Mouse (Mus musculus): ENCODE measurements at regions not wholly inside any gene's neighbourhood (a gene's known extent, or its start where the extent isn't known, plus 50 kb on each side); places are given as distances from the start of the nearest gene placed in this dataset.

DNA sequence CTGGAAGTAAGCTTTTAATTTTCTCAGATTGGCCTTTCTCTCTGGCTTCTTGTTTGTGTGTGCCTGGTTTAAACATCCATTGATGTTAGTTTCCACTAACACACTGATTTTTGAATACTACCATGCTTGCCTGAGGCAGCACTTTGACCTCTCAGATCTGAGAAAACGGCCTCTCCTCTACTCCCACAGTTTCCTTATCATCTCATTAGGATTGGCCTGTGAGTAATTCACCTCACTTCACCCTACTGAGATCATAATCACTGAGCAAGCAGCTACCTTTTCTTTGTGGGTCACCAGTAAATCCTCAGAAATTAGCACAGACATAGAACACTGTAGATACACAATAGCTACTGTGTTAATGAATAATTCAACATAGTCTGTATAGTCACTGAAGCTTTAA lies 74.5 kb upstream of the Far2 start:
- no peak for DNase-seq (ENCODE audit: extremely low read depth)
- Histone ChIP-seq H3K4me3 (replicated peaks in 1 of 3; ENCODE audit: low read depth in 2 of 3, low read length in 2 of 3, poor library complexity in 1 of 3) (no peak overlapping the region), H3K27me3 (replicated peaks) (no peaks in the 10 kb centered on the region), H3K36me3 (replicated peaks in 1 of 2; ENCODE audit: control insufficient read depth in 1 of 2, insufficient read depth in 1 of 2, low read length in 1 of 2) (no peaks in the 10 kb centered on the region), H3K9ac (ENCODE audit: insufficient read depth, low read depth) (no peak overlapping the region), H3K27ac (ENCODE audit: insufficient read depth, low read depth) (no peak overlapping the region), H3K79me2 (replicated peaks; ENCODE audit: control insufficient read depth, extremely low read depth, insufficient read depth, poor library complexity, severe bottlenecking) (no peaks in the 10 kb centered on the region), H3K4me2 (ENCODE audit: insufficient read depth, low read depth, poor library complexity, severe bottlenecking) (no peak overlapping the region), H3K9me3 (replicated peaks; ENCODE audit: low read length) (no peaks in the 10 kb centered on the region), H3K4me1 (ENCODE audit: control insufficient read depth in 1 of 2, insufficient read depth in 2 of 2) (peaks cover 23 to 35% of the 10 kb centered on the region in 2 experiments)
- dilution Hi-C loops (cut with MboI; ENCODE audit: extremely low pct_ligation_motif_present, extremely low pct_unique_long_range_greater_than_20kb, low sequenced_read_pairs) (no loop called here), in situ Hi-C loops (cut with MboI; ENCODE audit: low pct_ligation_motif_present, low pct_unique_long_range_greater_than_20kb, low sequenced_read_pairs) (no loop called here)
- TF ChIP-seq JUN (IDR thresholded peaks at IDR 0.05; ENCODE audit: insufficient read depth, low read depth, low read length) = no peak
- no peak for TF ChIP-seq POLR2AphosphoS2 (IDR thresholded peaks at IDR 0.05; ENCODE audit: low read depth, low read length)
- TF ChIP-seq MXI1 (IDR thresholded peaks at IDR 0.05; ENCODE audit: low read depth, low read length) = no peak
- TF ChIP-seq ZKSCAN1 (IDR thresholded peaks at IDR 0.05; ENCODE audit: borderline replicate concordance, low read depth, low read length) = no peak
- TF ChIP-seq EP300 (IDR thresholded peaks at IDR 0.05; ENCODE audit: low read length) = no peak
- TF ChIP-seq SMC3 (IDR thresholded peaks at IDR 0.05; ENCODE audit: low read depth, low read length) = no peak
- TF ChIP-seq RAD21 (IDR thresholded peaks at IDR 0.05; ENCODE audit: low read depth, low read length) = no peak
- TF ChIP-seq ZC3H11A (IDR thresholded peaks at IDR 0.05; ENCODE audit: low read depth, low read length) = no peak
- no peak for TF ChIP-seq MAX (IDR thresholded peaks at IDR 0.05; ENCODE audit: low read length)
- TF ChIP-seq RCOR1 (conservative IDR thresholded peaks at IDR 0.05; ENCODE audit: low read depth, low read length) = no peak
- no peak for TF ChIP-seq TBP (conservative IDR thresholded peaks at IDR 0.05; ENCODE audit: low read depth, low read length)
- no peak for TF ChIP-seq GABPA (IDR thresholded peaks at IDR 0.05; ENCODE audit: insufficient replicate concordance, low read depth, low read length)
- TF ChIP-seq HCFC1 (IDR thresholded peaks at IDR 0.05; ENCODE audit: low read depth, low read length) = no peak
- no peak for TF ChIP-seq JUND (conservative IDR thresholded peaks at IDR 0.05; ENCODE audit: low read depth, low read length)

GRCm38 (mm10) chr6:147973059-147973458 lies 74.0 kb upstream of the Far2 start:
- no peak for TF ChIP-seq TBP (conservative IDR thresholded peaks at IDR 0.05; ENCODE audit: low read depth, low read length)
- no peak for TF ChIP-seq ELF1 (IDR thresholded peaks at IDR 0.05; ENCODE audit: low read depth, low read length)
- TF ChIP-seq GABPA (IDR thresholded peaks at IDR 0.05; ENCODE audit: insufficient replicate concordance, low read depth, low read length) = no peak
- TF ChIP-seq SIN3A (IDR thresholded peaks at IDR 0.05; ENCODE audit: low read length) = no peak
- TF ChIP-seq CTCF (conservative IDR thresholded peaks at IDR 0.05 in 1 of 2, IDR thresholded peaks at IDR 0.05 in 1 of 2; ENCODE audit: low read depth in 2 of 2, low read length in 2 of 2) = no peak
- TF ChIP-seq MAZ (IDR thresholded peaks at IDR 0.05; ENCODE audit: low read depth, low read length) = no peak
- TF ChIP-seq PAX5 (IDR thresholded peaks at IDR 0.05; ENCODE audit: low read length) = no peak
- no peak for TF ChIP-seq E2F4 (IDR thresholded peaks at IDR 0.05; ENCODE audit: insufficient replicate concordance, low read depth, low read length)
- no peak for TF ChIP-seq JUN (IDR thresholded peaks at IDR 0.05; ENCODE audit: insufficient read depth, low read depth, low read length)
- no peak for TF ChIP-seq USF2 (conservative IDR thresholded peaks at IDR 0.05; ENCODE audit: low read depth, low read length)
- TF ChIP-seq MAFK (IDR thresholded peaks at IDR 0.05; ENCODE audit: insufficient replicate concordance, low read length) = no peak
- TF ChIP-seq BHLHE40 (IDR thresholded peaks at IDR 0.05; ENCODE audit: low read depth, low read length) = no peak
- TF ChIP-seq CHD2 (IDR thresholded peaks at IDR 0.05; ENCODE audit: low read length) = no peak
- no peak for TF ChIP-seq SMC3 (IDR thresholded peaks at IDR 0.05; ENCODE audit: low read depth, low read length)
- Histone ChIP-seq H3K27ac (ENCODE audit: insufficient read depth, low read depth) (no peak overlapping the region), H3K4me2 (ENCODE audit: insufficient read depth, low read depth, poor library complexity, severe bottlenecking) (no peak overlapping the region), H3K79me2 (replicated peaks; ENCODE audit: control insufficient read depth, extremely low read depth, insufficient read depth, poor library complexity, severe bottlenecking) (no peaks in the 10 kb centered on the region), H3K9ac (ENCODE audit: insufficient read depth, low read depth) (no peak overlapping the region), H3K4me1 (ENCODE audit: control insufficient read depth in 1 of 2, insufficient read depth in 2 of 2) (peaks cover 23 to 35% of the 10 kb centered on the region in 2 experiments), H3K4me3 (replicated peaks in 1 of 3; ENCODE audit: low read depth in 2 of 3, low read length in 2 of 3, poor library complexity in 1 of 3) (no peak overlapping the region), H3K36me3 (replicated peaks in 1 of 2; ENCODE audit: control insufficient read depth in 1 of 2, insufficient read depth in 1 of 2, low read length in 1 of 2) (no peaks in the 10 kb centered on the region), H3K9me3 (replicated peaks; ENCODE audit: low read length) (no peaks in the 10 kb centered on the region), H3K27me3 (replicated peaks) (no peaks in the 10 kb centered on the region)
- dilution Hi-C loops (cut with MboI; ENCODE audit: extremely low pct_ligation_motif_present, extremely low pct_unique_long_range_greater_than_20kb, low sequenced_read_pairs) = no loop called here
- in situ Hi-C loops (cut with MboI; ENCODE audit: low pct_ligation_motif_present, low pct_unique_long_range_greater_than_20kb, low sequenced_read_pairs) = no loop called here
- no peak for DNase-seq (ENCODE audit: extremely low read depth)

Data from CH12.LX (cell line).